Mouse (Mus musculus) liver, adult 2 months (tissue): ENCODE measurements at regions not wholly inside any gene's neighbourhood (a gene's known extent, or its start where the extent isn't known, plus 50 kb on each side); places are given as distances from the start of the nearest gene placed in this dataset.

ENCODE experiments used
- CTCF ChIP-seq: fragments of 200-500 bp; IDR thresholded peaks from 2 replicates; pipeline ENCODE4 v1.5.1; 2011; ENCODE audit warnings: low read depth, low read length, control low read depth
- POLR2A ChIP-seq: fragments of 200-500 bp; IDR thresholded peaks from 2 replicates; pipeline ENCODE4 v1.6.1; 2011; ENCODE audit warnings: low read length, control low read depth; ENCODE audit not compliant: insufficient read depth; ENCODE audit errors: extremely low read depth

DNA sequence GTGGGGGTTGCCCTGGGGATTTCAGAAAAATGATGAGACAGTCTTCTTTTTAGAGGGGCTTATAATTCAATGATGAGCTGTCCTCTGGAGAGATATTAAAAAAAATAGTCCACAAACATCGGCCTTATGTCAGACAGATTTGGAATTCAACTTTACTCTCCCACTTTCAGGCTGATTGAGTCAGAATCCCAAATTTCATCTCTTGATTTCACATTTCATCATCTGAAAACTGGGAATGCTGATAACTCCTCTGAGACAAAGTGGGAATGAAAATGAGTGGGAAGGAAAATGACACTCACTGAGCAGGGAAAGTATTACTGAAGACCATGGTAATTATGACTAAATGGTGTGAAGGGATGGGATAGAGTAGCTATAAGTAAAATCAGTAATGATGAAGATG lies 239.1 kb downstream of the Plk2 start:
- TF ChIP-seq CTCF = no peak
- no peak for TF ChIP-seq POLR2A
